Mouse (Mus musculus): ENCODE data around the gene Prtn3. TPM values are rescaled to one million over a fixed set of nuclear protein-coding genes. Genes with fewer than 3 reads are reported as not detected.

Gene Prtn3
- total RNA-seq, 2 experiments from 2014 or later, result not detected

GRCm38 (mm10) chr10:79855558-79856184 lies 18.6 kb upstream of the Prtn3 start:
- no peak for DNase-seq (ENCODE audit: low spot score)

- DNase-seq (ENCODE audit: low spot score), result no peak
Measured at GRCm38 (mm10) chr10:79856280-79856679, 18.0 kb upstream of the Prtn3 start.

GRCm38 (mm10) chr10:79856704-79857451 lies 17.4 kb upstream of the Prtn3 start:
- DNase-seq (ENCODE audit: low spot score), result no peak

GRCm38 (mm10) chr10:79857452-79857811 lies 16.8 kb upstream of the Prtn3 start:
- peak; percentile 50 for DNase-seq (ENCODE audit: low spot score)

GRCm38 (mm10) chr10:79857894-79858293 lies 16.4 kb upstream of the Prtn3 start:
- no peak for DNase-seq (ENCODE audit: low spot score)

- DNase-seq (ENCODE audit: low spot score), result no peak
Measured at GRCm38 (mm10) chr10:79858416-79859074, 15.7 kb upstream of the Prtn3 start.

GRCm38 (mm10) chr10:79859116-79859515 lies 15.2 kb upstream of the Prtn3 start:
- no peak for DNase-seq (ENCODE audit: low spot score)

GRCm38 (mm10) chr10:79860079-79860911 lies 14.0 kb upstream of the Prtn3 start:
- DNase-seq (ENCODE audit: low spot score), result no peak

GRCm38 (mm10) chr10:79861230-79862048 lies 12.8 kb upstream of the Prtn3 start:
- no peak for DNase-seq (ENCODE audit: low spot score)

- DNase-seq (ENCODE audit: low spot score), result no peak
Measured at GRCm38 (mm10) chr10:79862049-79862788, 12.1 kb upstream of the Prtn3 start.

- no peak for DNase-seq (ENCODE audit: low spot score)
Measured at GRCm38 (mm10) chr10:79862925-79863324, 11.4 kb upstream of the Prtn3 start.

GRCm38 (mm10) chr10:79864351-79865188 lies 9.7 kb upstream of the Prtn3 start:
- DNase-seq (ENCODE audit: low spot score), result no peak

- no peak for DNase-seq (ENCODE audit: low spot score)
Measured at GRCm38 (mm10) chr10:79865189-79865601, 9.1 kb upstream of the Prtn3 start.

GRCm38 (mm10) chr10:79865801-79866295 lies 8.4 kb upstream of the Prtn3 start:
- DNase-seq (ENCODE audit: low spot score), result no peak

GRCm38 (mm10) chr10:79866601-79867000 lies 7.7 kb upstream of the Prtn3 start:
- DNase-seq (ENCODE audit: low spot score), result no peak

- no peak for DNase-seq (ENCODE audit: low spot score)
Measured at GRCm38 (mm10) chr10:79871845-79872244, 2.4 kb upstream of the Prtn3 start.

GRCm38 (mm10) chr10:79872862-79873261 lies 1.4 kb upstream of the Prtn3 start:
- DNase-seq (ENCODE audit: low spot score), result no peak

- DNase-seq (ENCODE audit: low spot score), result no peak
Measured at GRCm38 (mm10) chr10:79873313-79873712, 963 bp upstream of the Prtn3 start.

GRCm38 (mm10) chr10:79873715-79874289 lies 474 bp upstream of the Prtn3 start:
- DNase-seq (ENCODE audit: low spot score), result no peak

All from gastrocnemius, adult 18-20 months (tissue).